Mouse (Mus musculus) layer of hippocampus, adult 8-10 months (tissue): ENCODE measurements around the gene Rpl18. TPM values are rescaled to one million over a fixed set of nuclear protein-coding genes. Genes with fewer than 3 reads are reported as not detected.

Source experiments
- DNase-seq, 2 experiments: peaks; one replicate each; pipeline ENCODE4 v3.0.0; 2022; ENCODE audit warnings: low spot score in 2 of 2
- total RNA-seq, 4 experiments: library from RNA; stranded (reverse); gene quantifications; 2 replicates each; pipeline ENCODE4 v1.2.4; 2022

Rpl18 gene
- total RNA-seq, 4 experiments from 2014 or later, result 385 to 434 (median 409) TPM

- DNase-seq, result no peak
Observed at GRCm38 (mm10) chr7:45727625-45728024, 12.4 kb downstream of the Rpl18 start.

- no peak for DNase-seq
Observed at GRCm38 (mm10) chr7:45730727-45731431, 15.6 kb downstream of the Rpl18 start.

- DNase-seq, result no peak
Observed at GRCm38 (mm10) chr7:45733477-45733876, 18.2 kb downstream of the Rpl18 start.

GRCm38 (mm10) chr7:45739162-45739763 is 24.0 kb downstream of the Rpl18 start:
- DNase-seq, result peak; percentile 70 to 85

GRCm38 (mm10) chr7:45739820-45740219 is 24.6 kb downstream of the Rpl18 start:
- no peak for DNase-seq

GRCm38 (mm10) chr7:45741308-45741707 is 26.1 kb downstream of the Rpl18 start:
- no peak for DNase-seq

- peak in 1 of 2 experiments; percentile 42 for DNase-seq
Observed at GRCm38 (mm10) chr7:45741777-45742176, 26.5 kb downstream of the Rpl18 start.

- DNase-seq, result peak; percentile 87 to 89
Observed at GRCm38 (mm10) chr7:45742338-45742737, 27.1 kb downstream of the Rpl18 start.

- peak in 1 of 2 experiments; percentile 69 for DNase-seq
Observed at GRCm38 (mm10) chr7:45744387-45744786, 29.1 kb downstream of the Rpl18 start.

- no peak for DNase-seq
Observed at GRCm38 (mm10) chr7:45746518-45746917, 31.3 kb downstream of the Rpl18 start.

GRCm38 (mm10) chr7:45747450-45747849 is 32.2 kb downstream of the Rpl18 start:
- no peak for DNase-seq

GRCm38 (mm10) chr7:45748110-45748509 is 32.9 kb downstream of the Rpl18 start:
- DNase-seq, result no peak

GRCm38 (mm10) chr7:45749401-45749800 is 34.1 kb downstream of the Rpl18 start:
- DNase-seq, result no peak

GRCm38 (mm10) chr7:45750162-45750561 is 34.9 kb downstream of the Rpl18 start:
- DNase-seq, result no peak

- no peak for DNase-seq
Observed at GRCm38 (mm10) chr7:45755703-45756102, 40.4 kb downstream of the Rpl18 start.

GRCm38 (mm10) chr7:45759400-45759799 is 44.1 kb downstream of the Rpl18 start:
- no peak for DNase-seq

GRCm38 (mm10) chr7:45760151-45760550 is 44.9 kb downstream of the Rpl18 start:
- DNase-seq, result no peak

- DNase-seq, result no peak
Observed at GRCm38 (mm10) chr7:45765995-45766394, 50.7 kb downstream of the Rpl18 start.

GRCm38 (mm10) chr7:45766764-45767163 is 51.5 kb downstream of the Rpl18 start:
- no peak for DNase-seq

GRCm38 (mm10) chr7:45767500-45767899 is 52.2 kb downstream of the Rpl18 start:
- no peak for DNase-seq
